Mouse (Mus musculus) forebrain, embryonic 12.5 days (tissue): ENCODE measurements around the gene Tk1. TPM values are rescaled to one million over a fixed set of nuclear protein-coding genes. Genes with fewer than 3 reads are reported as not detected.
A peak's percentile ranks its signal among the peaks of the same experiment; 100 is the strongest.

ENCODE experiments used
- ATAC-seq: fragments of 200-750 bp; cut with Nextera tagmentation; 2 replicates; pipeline ENCODE4 v1.8.0; 2017; ENCODE audit warnings: moderate TSS enrichment; ENCODE audit not compliant: low FRiP score
- H3K27ac ChIP-seq: fragments of 300-500 bp; sonication (generic); 2 replicates; pipeline ENCODE4 v1.5.1; 2016; ENCODE audit warnings: mild to moderate bottlenecking
- H3K27me3 ChIP-seq: fragments of 300-500 bp; sonication (generic); 2 replicates; pipeline ENCODE4 v1.6.1; 2016; ENCODE audit warnings: mild to moderate bottlenecking
- H3K36me3 ChIP-seq: fragments of 300-500 bp; sonication (generic); replicated peaks from 2 replicates; pipeline ENCODE4 v1.6.1; 2016; ENCODE audit warnings: mild to moderate bottlenecking
- H3K4me1 ChIP-seq: fragments of 300-500 bp; sonication (generic); 2 replicates; pipeline ENCODE4 v1.6.1; 2016
- H3K4me2 ChIP-seq: fragments of 300-500 bp; sonication (generic); 2 replicates; pipeline ENCODE4 v1.6.1; 2016; ENCODE audit warnings: mild to moderate bottlenecking, moderate library complexity
- H3K4me3 ChIP-seq: fragments of 300-500 bp; sonication (generic); replicated peaks from 2 replicates; pipeline ENCODE4 v1.5.1; 2016; ENCODE audit warnings: mild to moderate bottlenecking
- H3K9ac ChIP-seq: fragments of 300-500 bp; sonication (generic); 2 replicates; pipeline ENCODE4 v1.6.1; 2016; ENCODE audit warnings: mild to moderate bottlenecking
- H3K9me3 ChIP-seq: fragments of 300-500 bp; sonication (generic); 2 replicates; pipeline ENCODE4 v1.6.1; 2016
- WGBS: fragments of 180-500 bp; shearing (Covaris S2); methylation state at CpG from one replicate; pipeline ENCODE4 v1.1.7; 2016; 5-methylcytosine and 5-hydroxymethylcytosine counted together
- polyA plus RNA-seq: library from polyadenylated mRNA; unstranded; fragments of >200 nt; fragmentation: Nextera tagmentation; extraction: Ambion mirVana; gene quantifications from 2 replicates; pipeline ENCODE4 v1.2.1, GENCODE M21; 2016

The Tk1 gene
- polyA plus RNA-seq, 1 experiment from 2014 or later = 115 TPM

- ATAC-seq = no peak
- Histone ChIP-seq H3K27ac (no peak overlapping the region), H3K36me3 (peaks cover 40% of the 10 kb centered on the region)
Observed at GRCm38 (mm10) chr11:117858392-117858791, 32.5 kb upstream of the Tk1 start.

GRCm38 (mm10) chr11:117857462-117857861 lies 31.6 kb upstream of the Tk1 start:
- Histone ChIP-seq H3K9me3 (0 out of 2 replicates have a peak, but pooled peaks cover 5% of the 10 kb centered on the region), H3K9ac (no peak overlapping the region), H3K4me1 (peaks cover 13% of the 10 kb centered on the region; the same call in 1 of the 2 replicates), H3K4me2 (no peak overlapping the region), H3K27me3 (peaks cover 41% of the 10 kb centered on the region), H3K36me3 (peaks cover 49% of the 10 kb centered on the region), H3K4me3 (no peak overlapping the region), H3K27ac (no peak overlapping the region)
- WGBS = 94% methylated on average over 10 of the region's 10 CpGs
- no peak for ATAC-seq

More at GRCm38 (mm10) chr11:117858392-117858791, 32.5 kb upstream of the Tk1 start:
- peaks cover 51% of the 10 kb centered on the region for H3K27me3 ChIP-seq
- no peak overlapping the region for H3K9ac ChIP-seq
- H3K4me2 ChIP-seq = no peak overlapping the region
- 61% methylated on average over 3 of the region's 3 CpGs for WGBS
- peaks cover 20% of the 10 kb centered on the region for H3K4me1 ChIP-seq
- no peak overlapping the region for H3K4me3 ChIP-seq
- 0 out of 2 replicates have a peak, but pooled peaks cover 5% of the 10 kb centered on the region for H3K9me3 ChIP-seq

GRCm38 (mm10) chr11:117855975-117856374 lies 30.1 kb upstream of the Tk1 start:
- H3K9me3 ChIP-seq = 0 out of 2 replicates have a peak, but pooled peaks cover 5% of the 10 kb centered on the region
- H3K4me1 ChIP-seq = peaks cover 15% of the 10 kb centered on the region; the same call in 1 of the 2 replicates
- no peak for ATAC-seq
- H3K27ac ChIP-seq = no peak overlapping the region
- H3K4me2 ChIP-seq = no peak overlapping the region
- H3K9ac ChIP-seq = no peak overlapping the region
- peaks cover 53% of the 10 kb centered on the region for H3K36me3 ChIP-seq
- H3K4me3 ChIP-seq = no peak overlapping the region
- H3K27me3 ChIP-seq = peaks cover 27% of the 10 kb centered on the region
- WGBS = 92% methylated on average over 1 of the region's 1 CpGs

- Histone ChIP-seq H3K36me3 (peaks cover 53% of the 10 kb centered on the region), H3K9me3 (0 out of 2 replicates have a peak, but pooled peaks cover 5% of the 10 kb centered on the region), H3K27me3 (peaks cover 20% of the 10 kb centered on the region), H3K4me3 (no peak overlapping the region), H3K4me1 (peaks cover 13% of the 10 kb centered on the region), H3K4me2 (no peak overlapping the region), H3K9ac (no peak overlapping the region), H3K27ac (no peak overlapping the region)
- whole genome bisulfite sequencing = 99% methylated on average over 5 of the region's 5 CpGs
- no peak for ATAC-seq
Observed at GRCm38 (mm10) chr11:117855360-117855759, 29.5 kb upstream of the Tk1 start.

- WGBS = 96% methylated on average over 9 of the region's 9 CpGs
- no peak overlapping the region for H3K4me3 ChIP-seq
- no peak overlapping the region for H3K9ac ChIP-seq
- 0 out of 2 replicates have a peak, but pooled peaks cover 5% of the 10 kb centered on the region for H3K9me3 ChIP-seq
- no peak overlapping the region for H3K27ac ChIP-seq
- ATAC-seq = no peak
- peaks cover 9% of the 10 kb centered on the region for H3K27me3 ChIP-seq
- H3K4me1 ChIP-seq = peaks cover 16% of the 10 kb centered on the region
- H3K36me3 ChIP-seq = peaks cover 53% of the 10 kb centered on the region
- no peak overlapping the region for H3K4me2 ChIP-seq
Observed at GRCm38 (mm10) chr11:117854241-117854640, 28.3 kb upstream of the Tk1 start.

- Histone ChIP-seq H3K27ac (no peak overlapping the region), H3K9me3 (0 out of 2 replicates have a peak, but pooled peaks cover 5% of the 10 kb centered on the region), H3K4me1 (peaks cover 23% of the 10 kb centered on the region), H3K9ac (no peak overlapping the region), H3K27me3 (no peaks in the 10 kb centered on the region), H3K36me3 (peaks cover 53% of the 10 kb centered on the region), H3K4me3 (no peak overlapping the region), H3K4me2 (no peak overlapping the region)
- 90% methylated on average over 3 of the region's 3 CpGs for WGBS
- no peak for ATAC-seq
Observed at GRCm38 (mm10) chr11:117852875-117853274, 27.0 kb upstream of the Tk1 start.

GRCm38 (mm10) chr11:117848985-117849671 lies 23.2 kb upstream of the Tk1 start, which contains the start of gene Birc5:
Birc5 (plus strand) TSS chr11:117849251.
- H3K9ac ChIP-seq = peak within 1 kb of the TSS; percentile 80
- no peaks in the 10 kb centered on the region for H3K27me3 ChIP-seq
- H3K4me3 ChIP-seq = peak within 1 kb of the TSS; percentile 57
- peak within 1 kb of the TSS; percentile 84 for H3K4me2 ChIP-seq
- WGBS = under 1% methylated on average over 51 of the region's 51 CpGs
- no peaks in the 10 kb centered on the region for H3K9me3 ChIP-seq
- peaks cover 21% of the 10 kb centered on the region for H3K36me3 ChIP-seq
- H3K4me1 ChIP-seq = peaks cover 28% of the 10 kb centered on the region
- H3K27ac ChIP-seq = peak within 1 kb of the TSS; percentile 97
- peak; percentile 95 for ATAC-seq

GRCm38 (mm10) chr11:117848271-117848984 lies 22.5 kb upstream of the Tk1 start:
- Histone ChIP-seq H3K4me2 (peak overlapping the region; percentile 84), H3K4me1 (peaks cover 28% of the 10 kb centered on the region), H3K9ac (peak overlapping the region; percentile 80), H3K9me3 (no peaks in the 10 kb centered on the region), H3K27me3 (no peaks in the 10 kb centered on the region), H3K4me3 (peak overlapping the region; percentile 57), H3K36me3 (peaks cover 14% of the 10 kb centered on the region), H3K27ac (peak overlapping the region; percentile 97)
- WGBS = 9% methylated on average over 19 of the region's 19 CpGs
- peak; percentile 83 for ATAC-seq

GRCm38 (mm10) chr11:117847593-117848215 lies 21.8 kb upstream of the Tk1 start:
- peak overlapping the region; percentile 97 for H3K27ac ChIP-seq
- peak overlapping the region; percentile 80 for H3K9ac ChIP-seq
- peak overlapping the region; percentile 84 for H3K4me2 ChIP-seq
- H3K4me3 ChIP-seq = peak overlapping the region; percentile 57; the same call in 1 of the 2 replicates
- no peaks in the 10 kb centered on the region for H3K27me3 ChIP-seq
- no peak for ATAC-seq
- H3K36me3 ChIP-seq = peaks cover 7% of the 10 kb centered on the region
- whole genome bisulfite sequencing = 83% methylated on average over 7 of the region's 7 CpGs
- no peaks in the 10 kb centered on the region for H3K9me3 ChIP-seq
- peaks cover 28% of the 10 kb centered on the region for H3K4me1 ChIP-seq

- no peak overlapping the region for H3K4me3 ChIP-seq
- no peak overlapping the region for H3K4me2 ChIP-seq
- H3K36me3 ChIP-seq = no peaks in the 10 kb centered on the region
- H3K9ac ChIP-seq = no peak overlapping the region
- no peaks in the 10 kb centered on the region for H3K27me3 ChIP-seq
- no peak overlapping the region for H3K27ac ChIP-seq
- no peaks in the 10 kb centered on the region for H3K9me3 ChIP-seq
- peaks cover 28% of the 10 kb centered on the region for H3K4me1 ChIP-seq
- ATAC-seq = no peak
- WGBS = 67% methylated on average over 5 of the region's 5 CpGs
Observed at GRCm38 (mm10) chr11:117846640-117847039, 20.7 kb upstream of the Tk1 start.

- no peak overlapping the region for H3K4me2 ChIP-seq
- H3K36me3 ChIP-seq = no peaks in the 10 kb centered on the region
- H3K27me3 ChIP-seq = no peaks in the 10 kb centered on the region
- peaks cover 24% of the 10 kb centered on the region for H3K4me1 ChIP-seq
- WGBS = 76% methylated on average over 2 of the region's 2 CpGs
- no peak overlapping the region for H3K9ac ChIP-seq
- no peaks in the 10 kb centered on the region for H3K9me3 ChIP-seq
- H3K4me3 ChIP-seq = no peak overlapping the region
- ATAC-seq = no peak
- no peak overlapping the region for H3K27ac ChIP-seq
Observed at GRCm38 (mm10) chr11:117845651-117846050, 19.8 kb upstream of the Tk1 start.

GRCm38 (mm10) chr11:117844997-117845396 lies 19.1 kb upstream of the Tk1 start:
- no peak overlapping the region for H3K9ac ChIP-seq
- H3K27ac ChIP-seq = no peak overlapping the region
- no peaks in the 10 kb centered on the region for H3K27me3 ChIP-seq
- ATAC-seq = no peak
- H3K4me1 ChIP-seq = peaks cover 18% of the 10 kb centered on the region
- no peak overlapping the region for H3K4me2 ChIP-seq
- no peaks in the 10 kb centered on the region for H3K36me3 ChIP-seq
- H3K4me3 ChIP-seq = no peak overlapping the region
- WGBS = 100% methylated on average over 2 of the region's 2 CpGs
- H3K9me3 ChIP-seq = no peaks in the 10 kb centered on the region
